Mouse (Mus musculus): Measurements from ENCODE around the gene Sbno2. TPM values are rescaled to one million over a fixed set of nuclear protein-coding genes. Genes with fewer than 3 reads are reported as not detected.
A peak's percentile ranks its signal among the peaks of the same experiment; 100 is the strongest.

Gene Sbno2
- total RNA-seq, 2 experiments from 2014 or later, result 19.2 to 19.3 TPM

GRCm38 (mm10) chr10:80102216-80102915, 3.0 kb downstream of the Sbno2 start:
- peak; percentile 61 to 82 for DNase-seq (ENCODE audit: low spot score in 2 of 2)
- intact Hi-C loops (cut with DNase I), result no loop called here

GRCm38 (mm10) chr10:80100982-80101381, 4.4 kb downstream of the Sbno2 start:
- intact Hi-C loops (cut with DNase I), result no loop called here
- DNase-seq (ENCODE audit: low spot score in 2 of 2), result no peak

GRCm38 (mm10) chr10:80098630-80099029, 6.7 kb downstream of the Sbno2 start:
- DNase-seq (ENCODE audit: low spot score in 2 of 2), result no peak
- intact Hi-C loops (cut with DNase I), result no loop called here

- no peak for DNase-seq (ENCODE audit: low spot score in 2 of 2)
- intact Hi-C loops (cut with DNase I), result no loop called here
These were observed 8.1 kb downstream of the Sbno2 start for GRCm38 (mm10) chr10:80097275-80097674.

- no peak for DNase-seq (ENCODE audit: low spot score in 2 of 2)
- intact Hi-C loops (cut with DNase I), result no loop called here
These were observed 9.8 kb downstream of the Sbno2 start for GRCm38 (mm10) chr10:80095547-80095946.

- no peak for DNase-seq (ENCODE audit: low spot score in 2 of 2)
These were observed 10.7 kb downstream of the Sbno2 start for GRCm38 (mm10) chr10:80094684-80095083.

GRCm38 (mm10) chr10:80094085-80094484, 11.3 kb downstream of the Sbno2 start:
- intact Hi-C loops (cut with DNase I), result no loop called here
- no peak for DNase-seq (ENCODE audit: low spot score in 2 of 2)

More at GRCm38 (mm10) chr10:80094684-80095083, 10.7 kb downstream of the Sbno2 start:
- intact Hi-C loops (cut with DNase I), result no loop called here

- intact Hi-C loops (cut with DNase I), result no loop called here
- DNase-seq (ENCODE audit: low spot score in 2 of 2), result no peak
These were observed 12.7 kb downstream of the Sbno2 start for GRCm38 (mm10) chr10:80092690-80093089.

- DNase-seq (ENCODE audit: low spot score in 2 of 2), result no peak
- intact Hi-C loops (cut with DNase I), result no loop called here
These were observed 13.8 kb downstream of the Sbno2 start for GRCm38 (mm10) chr10:80091527-80091926.

- DNase-seq (ENCODE audit: low spot score in 2 of 2), result no peak
- intact Hi-C loops (cut with DNase I), result no loop called here
These were observed 16.2 kb downstream of the Sbno2 start for GRCm38 (mm10) chr10:80089146-80089545.

- no peak for DNase-seq (ENCODE audit: low spot score in 2 of 2)
- intact Hi-C loops (cut with DNase I), result no loop called here
These were observed 17.9 kb downstream of the Sbno2 start for GRCm38 (mm10) chr10:80087483-80087882.

- no peak for DNase-seq (ENCODE audit: low spot score in 2 of 2)
- intact Hi-C loops (cut with DNase I), result no loop called here
These were observed 18.5 kb downstream of the Sbno2 start for GRCm38 (mm10) chr10:80086847-80087246.

- peak; percentile 33 to 37 for DNase-seq (ENCODE audit: low spot score in 2 of 2)
- intact Hi-C loops (cut with DNase I), result no loop called here
These were observed 20.4 kb downstream of the Sbno2 start for GRCm38 (mm10) chr10:80084817-80085487.

GRCm38 (mm10) chr10:80081075-80081474, 24.3 kb downstream of the Sbno2 start:
- no peak for DNase-seq (ENCODE audit: low spot score in 2 of 2)
- intact Hi-C loops (cut with DNase I), result no loop called here

- DNase-seq (ENCODE audit: low spot score in 2 of 2), result no peak
- intact Hi-C loops (cut with DNase I), result no loop called here
These were observed 24.8 kb downstream of the Sbno2 start for GRCm38 (mm10) chr10:80080396-80081070.

GRCm38 (mm10) chr10:80078366-80078765, 27.0 kb downstream of the Sbno2 start:
- intact Hi-C loops (cut with DNase I), result no loop called here
- no peak for DNase-seq (ENCODE audit: low spot score in 2 of 2)

GRCm38 (mm10) chr10:80077312-80077711, 28.1 kb downstream of the Sbno2 start:
- no peak for DNase-seq (ENCODE audit: low spot score in 2 of 2)

GRCm38 (mm10) chr10:80076386-80076785, 29.0 kb downstream of the Sbno2 start:
- no peak for DNase-seq (ENCODE audit: low spot score in 2 of 2)
- intact Hi-C loops (cut with DNase I), result no loop called here

More at GRCm38 (mm10) chr10:80077312-80077711, 28.1 kb downstream of the Sbno2 start:
- intact Hi-C loops (cut with DNase I), result no loop called here

- intact Hi-C loops (cut with DNase I), result no loop called here
- no peak for DNase-seq (ENCODE audit: low spot score in 2 of 2)
These were observed 29.4 kb downstream of the Sbno2 start for GRCm38 (mm10) chr10:80075924-80076323.

GRCm38 (mm10) chr10:80074813-80075601, 30.4 kb downstream of the Sbno2 start:
- intact Hi-C loops (cut with DNase I), result no loop called here
- peak; percentile 49 to 62 for DNase-seq (ENCODE audit: low spot score in 2 of 2)

Data from left cerebral cortex, postnatal 14 days (tissue).